Mouse (Mus musculus) lung, postnatal 0 days (tissue): ENCODE results near the gene Dcdc2a. TPM values are rescaled to one million over a fixed set of nuclear protein-coding genes. Genes with fewer than 3 reads are reported as not detected.

ENCODE experiments used
- ATAC-seq: fragments of 200-750 bp; cut with Nextera tagmentation; 2 replicates; pipeline ENCODE4 v1.8.0; 2017; ENCODE audit warnings: moderate library complexity
- DNase-seq: peaks from one replicate; pipeline ENCODE4 v3.0.0-alpha.2; 2016; ENCODE audit warnings: low spot score
- H3K27ac ChIP-seq: fragments of 300-500 bp; sonication (generic); 2 replicates; pipeline ENCODE4 v1.5.1; 2014; ENCODE audit warnings: antibody characterized with exemption, mild to moderate bottlenecking, low read length, mixed read lengths
- H3K27me3 ChIP-seq: fragments of 300-500 bp; sonication (generic); replicated peaks from 2 replicates; pipeline ENCODE4 v1.6.1; 2014; ENCODE audit warnings: low read length, mixed read lengths; ENCODE audit not compliant: insufficient read depth
- H3K36me3 ChIP-seq: fragments of 300-500 bp; sonication (generic); 2 replicates; pipeline ENCODE4 v1.6.1; 2014; ENCODE audit warnings: low read length, mixed read lengths; ENCODE audit not compliant: insufficient read depth
- H3K4me1 ChIP-seq: fragments of 300-500 bp; sonication (generic); 2 replicates; pipeline ENCODE4 v1.6.1; 2014; ENCODE audit warnings: antibody characterized with exemption, low read depth, low read length, mixed read lengths; ENCODE audit not compliant: insufficient read depth
- H3K4me2 ChIP-seq: fragments of 300-500 bp; sonication (generic); replicated peaks from 2 replicates; pipeline ENCODE4 v1.6.1; 2014; ENCODE audit warnings: low read depth, mild to moderate bottlenecking, low read length, moderate library complexity, mixed read lengths
- H3K4me3 ChIP-seq: fragments of 300-500 bp; sonication (generic); 2 replicates; pipeline ENCODE4 v1.5.1; 2014; ENCODE audit warnings: low read depth, low read length
- H3K9ac ChIP-seq: fragments of 300-500 bp; sonication (generic); replicated peaks from 2 replicates; pipeline ENCODE4 v1.6.1; 2014; ENCODE audit warnings: low read depth, mild to moderate bottlenecking
- H3K9me3 ChIP-seq: fragments of 300-500 bp; sonication (generic); 2 replicates; pipeline ENCODE4 v1.6.1; 2016; ENCODE audit warnings: low read length, mixed read lengths
- CTCF ChIP-seq: IDR thresholded peaks from 2 replicates; pipeline ENCODE4 v1.5.1; 2016; ENCODE audit warnings: antibody characterized with exemption, mild to moderate bottlenecking
- EP300 ChIP-seq: IDR thresholded peaks from 2 replicates; pipeline ENCODE4 v1.6.1; 2016; ENCODE audit warnings: antibody characterized with exemption, mild to moderate bottlenecking, control low read depth
- WGBS: fragments of 180-500 bp; shearing (Covaris S2); extraction: QIAGEN DNeasy Blood & Tissue Kit; methylation state at CpG from one replicate; pipeline ENCODE4 v1.1.7; 2014; 5-methylcytosine and 5-hydroxymethylcytosine counted together
- polyA plus RNA-seq: library from polyadenylated mRNA; unstranded; fragments of >200 nt; fragmentation: Nextera tagmentation; extraction: Ambion mirVana; gene quantifications from 2 replicates; pipeline ENCODE4 v1.2.1, GENCODE M21; 2015

Gene Dcdc2a
- polyA plus RNA-seq, 1 experiment from 2014 or later = 2.1 TPM

- H3K4me2 ChIP-seq = no peak overlapping the region
- H3K27ac ChIP-seq = no peak overlapping the region
- no peaks in the 10 kb centered on the region for H3K27me3 ChIP-seq
- no peak overlapping the region for H3K9ac ChIP-seq
- DNase-seq (no peak), ATAC-seq (no peak)
- 70% methylated on average over 6 of the region's 6 CpGs for WGBS
- TF ChIP-seq EP300 (no peak), CTCF (no peak)
- no peaks in the 10 kb centered on the region for H3K9me3 ChIP-seq
- no peaks in the 10 kb centered on the region for H3K36me3 ChIP-seq
- no peaks in the 10 kb centered on the region for H3K4me1 ChIP-seq
- no peak overlapping the region for H3K4me3 ChIP-seq
Observed at GRCm38 (mm10) chr13:25100581-25100980, 44.8 kb downstream of the Dcdc2a start.

DNA sequence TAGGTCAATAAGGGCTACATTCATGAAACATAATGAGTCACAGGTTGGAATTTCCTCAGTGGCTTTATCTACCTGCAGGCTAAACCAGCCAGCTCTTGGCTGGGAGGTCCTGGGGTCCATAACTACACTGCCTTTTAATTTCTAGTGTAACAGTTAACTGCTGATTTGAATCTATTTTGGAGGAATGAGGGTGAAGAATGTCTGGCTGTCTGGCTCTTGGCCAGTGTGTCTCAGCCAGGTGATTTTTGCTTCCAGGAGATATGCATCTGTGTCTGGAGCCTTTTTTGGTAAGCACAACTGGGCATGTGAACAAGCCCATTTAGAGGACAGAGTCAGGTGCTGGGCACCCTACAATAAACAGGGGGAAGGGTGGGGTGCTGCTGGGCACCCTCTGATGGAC lies 49.9 kb downstream of the Dcdc2a start:
- no peak for DNase-seq
- Histone ChIP-seq H3K4me1 (no peaks in the 10 kb centered on the region), H3K27ac (no peak overlapping the region), H3K36me3 (no peaks in the 10 kb centered on the region), H3K27me3 (no peaks in the 10 kb centered on the region), H3K9me3 (no peaks in the 10 kb centered on the region), H3K4me2 (no peak overlapping the region), H3K4me3 (no peak overlapping the region), H3K9ac (no peak overlapping the region)
- ATAC-seq = no peak
- TF ChIP-seq EP300 (no peak), CTCF (no peak)

GRCm38 (mm10) chr13:25106740-25107139 lies 50.9 kb downstream of the Dcdc2a start:
- 59% methylated on average over 5 of the region's 5 CpGs for WGBS
- Histone ChIP-seq H3K27me3 (no peaks in the 10 kb centered on the region), H3K9ac (no peak overlapping the region), H3K27ac (no peak overlapping the region), H3K4me2 (no peak overlapping the region), H3K9me3 (no peaks in the 10 kb centered on the region), H3K4me1 (no peaks in the 10 kb centered on the region), H3K4me3 (no peak overlapping the region), H3K36me3 (no peaks in the 10 kb centered on the region)
- DNase-seq = no peak
- TF ChIP-seq CTCF (no peak), EP300 (no peak)
- ATAC-seq = no peak

- no peak overlapping the region for H3K4me2 ChIP-seq
- ATAC-seq = no peak
- DNase-seq = no peak
- H3K27me3 ChIP-seq = no peaks in the 10 kb centered on the region
- H3K9me3 ChIP-seq = no peaks in the 10 kb centered on the region
- no peaks in the 10 kb centered on the region for H3K36me3 ChIP-seq
- 39% methylated on average over 3 of the region's 3 CpGs for WGBS
- no peaks in the 10 kb centered on the region for H3K4me1 ChIP-seq
- TF ChIP-seq EP300 (no peak), CTCF (no peak)
- H3K27ac ChIP-seq = no peak overlapping the region
- no peak overlapping the region for H3K4me3 ChIP-seq
- no peak overlapping the region for H3K9ac ChIP-seq
Observed at GRCm38 (mm10) chr13:25108353-25108752, 52.5 kb downstream of the Dcdc2a start.

DNA sequence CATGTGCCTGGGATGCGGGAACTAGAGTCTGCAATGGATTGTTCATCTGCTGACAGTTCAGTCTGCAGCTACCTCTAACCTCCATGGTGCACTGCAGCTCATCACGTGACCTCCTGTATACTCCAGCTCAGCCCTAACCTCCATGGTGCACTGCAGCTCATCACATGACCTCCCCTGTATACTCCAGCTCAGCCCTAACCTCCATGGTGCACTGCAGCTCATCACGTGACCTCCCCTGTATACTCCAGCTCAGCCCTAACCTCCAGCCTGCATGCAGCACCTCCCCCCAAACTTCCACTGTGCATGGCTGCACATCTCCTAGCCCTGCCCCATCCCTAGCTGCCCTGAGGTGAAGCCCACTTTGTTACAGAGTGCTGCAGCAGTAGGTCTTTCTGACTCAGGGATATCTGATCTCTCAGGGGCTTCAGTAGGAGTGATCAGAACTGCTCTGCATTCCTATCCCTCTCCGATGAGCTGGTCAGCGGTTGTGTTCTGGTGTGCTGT lies 54.8 kb downstream of the Dcdc2a start:
- WGBS = 70% methylated on average over 5 of the region's 5 CpGs
- H3K4me3 ChIP-seq = no peak overlapping the region
- no peaks in the 10 kb centered on the region for H3K4me1 ChIP-seq
- DNase-seq (no peak), ATAC-seq (no peak)
- H3K27me3 ChIP-seq = no peaks in the 10 kb centered on the region
- H3K36me3 ChIP-seq = no peaks in the 10 kb centered on the region
- no peak overlapping the region for H3K9ac ChIP-seq
- TF ChIP-seq EP300 = no peak
- no peak for TF ChIP-seq CTCF
- H3K27ac ChIP-seq = no peak overlapping the region
- H3K9me3 ChIP-seq = no peaks in the 10 kb centered on the region
- no peak overlapping the region for H3K4me2 ChIP-seq

GRCm38 (mm10) chr13:25115429-25115881 lies 59.7 kb downstream of the Dcdc2a start:
- H3K4me2 ChIP-seq = peak overlapping the region; percentile 69
- no peak overlapping the region for H3K27ac ChIP-seq
- no peaks in the 10 kb centered on the region for H3K27me3 ChIP-seq
- no peaks in the 10 kb centered on the region for H3K4me1 ChIP-seq
- WGBS = 30% methylated on average over 12 of the region's 12 CpGs
- H3K36me3 ChIP-seq = no peaks in the 10 kb centered on the region
- no peak overlapping the region for H3K9ac ChIP-seq
- ATAC-seq (no peak; the same call in 1 of the 2 replicates), DNase-seq (peak; percentile 21)
- peak overlapping the region; percentile 37 for H3K4me3 ChIP-seq
- no peak for TF ChIP-seq EP300
- no peak for TF ChIP-seq CTCF
- no peaks in the 10 kb centered on the region for H3K9me3 ChIP-seq

- H3K27ac ChIP-seq = no peak overlapping the region
- H3K4me3 ChIP-seq = peak overlapping the region; percentile 37
- ATAC-seq (no peak), DNase-seq (peak; percentile 70)
- H3K36me3 ChIP-seq = no peaks in the 10 kb centered on the region
- H3K9ac ChIP-seq = no peak overlapping the region
- WGBS = 3% methylated on average over 11 of the region's 11 CpGs
- H3K27me3 ChIP-seq = no peaks in the 10 kb centered on the region
- peak overlapping the region; percentile 69 for H3K4me2 ChIP-seq
- no peaks in the 10 kb centered on the region for H3K4me1 ChIP-seq
- H3K9me3 ChIP-seq = no peaks in the 10 kb centered on the region
- no peak for TF ChIP-seq EP300
- TF ChIP-seq CTCF = peak; percentile 87
Observed at GRCm38 (mm10) chr13:25115971-25116370, 60.2 kb downstream of the Dcdc2a start.
